In the genomic region with DNA sequence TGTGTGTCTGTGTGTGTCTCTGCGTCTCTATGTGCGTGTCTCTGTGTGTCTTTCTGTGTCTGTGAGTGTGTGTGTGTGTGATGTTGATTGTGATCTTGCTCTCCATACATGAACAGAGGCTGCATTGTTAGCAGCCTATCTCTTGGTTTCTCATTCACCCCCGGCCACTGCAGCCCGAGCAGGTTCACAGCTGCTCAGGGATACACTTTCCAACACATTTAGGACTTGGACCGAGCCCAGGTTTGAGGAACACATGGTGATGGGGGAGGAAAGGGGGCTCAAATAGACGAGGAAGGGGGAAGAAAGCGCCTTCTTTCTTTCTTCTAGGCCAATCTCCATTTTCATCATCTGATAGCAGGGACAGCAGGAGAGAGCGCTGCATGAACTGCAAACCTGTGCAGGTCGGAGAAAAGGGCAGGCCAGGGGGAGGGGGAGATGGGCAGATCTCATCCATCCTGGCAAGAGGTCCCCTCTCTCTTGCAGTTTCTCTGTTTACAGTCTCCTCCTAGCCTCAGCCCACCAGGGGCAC, we compare ENCODE assay signal across 9 mouse cellular contexts.
A peak's percentile ranks its signal among the peaks of the same experiment; 100 is the strongest.
DNase-seq lines count a peak whose midpoint lies in the region; ATAC-seq and TF ChIP-seq lines count a peak whose summit lies in the region.
"Had no signal": no experiment of that assay in that cellular context is flagged by ENCODE, and none has a peak within 500 bp of the region (broad histone marks: within the 10 kb centered on the region; RNA-seq: fewer than 3 reads in every experiment).

No protein-coding gene starts in this region.

- peak overlapping the region; percentile 30 for H3K4me2 ChIP-seq in embryonic facial prominence, embryonic 13.5 days
- H3K4me2 ChIP-seq in heart, postnatal 0 days (ENCODE audit: low read depth, low read length), result no peak overlapping the region
- H3K4me2 ChIP-seq in midbrain, embryonic 14.5 days (ENCODE audit: low read length), result no peak overlapping the region
- H3K4me2 ChIP-seq in kidney, embryonic 14.5 days (replicated peaks; ENCODE audit: low read depth, low read length), result no peak overlapping the region

- H3K36me3 ChIP-seq in embryonic facial prominence, embryonic 13.5 days, result no peaks in the 10 kb centered on the region
- H3K36me3 ChIP-seq in heart, postnatal 0 days (replicated peaks; ENCODE audit: control insufficient read depth, insufficient read depth, low read length), result no peaks in the 10 kb centered on the region
- H3K36me3 ChIP-seq in midbrain, embryonic 14.5 days (ENCODE audit: control insufficient read depth, insufficient read depth, low read length), result no peaks in the 10 kb centered on the region
- H3K36me3 ChIP-seq in kidney, embryonic 14.5 days (ENCODE audit: control insufficient read depth, insufficient read depth, low read length), result no peaks in the 10 kb centered on the region

- no peaks in the 10 kb centered on the region for H3K27me3 ChIP-seq in embryonic facial prominence, embryonic 13.5 days
- no peaks in the 10 kb centered on the region for H3K27me3 ChIP-seq in heart, postnatal 0 days (ENCODE audit: control insufficient read depth, insufficient read depth, low read length)
- H3K27me3 ChIP-seq in midbrain, embryonic 14.5 days (ENCODE audit: control insufficient read depth, insufficient read depth, low read length), result no peaks in the 10 kb centered on the region
- no peaks in the 10 kb centered on the region for H3K27me3 ChIP-seq in cerebellum, adult 2 months (ENCODE audit: control insufficient read depth, insufficient read depth, low read length)
- no peaks in the 10 kb centered on the region for H3K27me3 ChIP-seq in kidney, embryonic 14.5 days (ENCODE audit: control insufficient read depth, insufficient read depth, low read length)

- no peaks in the 10 kb centered on the region for H3K9me3 ChIP-seq in embryonic facial prominence, embryonic 13.5 days
- H3K9me3 ChIP-seq in heart, postnatal 0 days (replicated peaks; ENCODE audit: control insufficient read depth, low read length), result no peaks in the 10 kb centered on the region
- no peaks in the 10 kb centered on the region for H3K9me3 ChIP-seq in midbrain, embryonic 14.5 days (ENCODE audit: control insufficient read depth, low read length)
- no peaks in the 10 kb centered on the region for H3K9me3 ChIP-seq in kidney, embryonic 14.5 days (ENCODE audit: control insufficient read depth, low read length)

- peaks cover 86% of the 10 kb centered on the region for H3K4me1 ChIP-seq in embryonic facial prominence, embryonic 13.5 days
- H3K4me1 ChIP-seq in heart, postnatal 0 days (ENCODE audit: control insufficient read depth, insufficient read depth), result peaks cover 58% of the 10 kb centered on the region
- peaks cover 17% of the 10 kb centered on the region; the same call in 1 of the 2 replicates for H3K4me1 ChIP-seq in midbrain, embryonic 14.5 days (ENCODE audit: control insufficient read depth, insufficient read depth, low read length)
- H3K4me1 ChIP-seq in cerebellum, adult 2 months (ENCODE audit: control insufficient read depth, insufficient read depth, low read length), result peaks cover 7% of the 10 kb centered on the region; the same call in 1 of the 2 replicates
- H3K4me1 ChIP-seq in kidney, embryonic 14.5 days (ENCODE audit: control insufficient read depth, insufficient read depth, low read length), result peaks cover 42% of the 10 kb centered on the region

- no peak for DNase-seq in layer of hippocampus, adult 2 months (ENCODE audit: low spot score in 2 of 2)
- no peak for DNase-seq in layer of hippocampus, postnatal 25 days (ENCODE audit: extremely low spot score in 1 of 2, low spot score in 1 of 2)
- no peak for DNase-seq in heart, postnatal 0 days (ENCODE audit: low spot score)
- no peak for DNase-seq in midbrain, embryonic 14.5 days
- no peak for DNase-seq in right cerebral cortex, adult 18-20 months
- no peak for DNase-seq in cerebellum, adult 2 months
- DNase-seq: thymus, adult 18-20 months had no signal

- TF ChIP-seq POLR2A in cerebellum, adult 2 months (IDR thresholded peaks at IDR 0.05; ENCODE audit: borderline replicate concordance, insufficient read depth, low read length), result no peak

- WGBS in embryonic facial prominence, embryonic 13.5 days, result 38% methylated on average over 9 of the region's 9 CpGs
- WGBS in heart, postnatal 0 days, result 66% methylated on average over 9 of the region's 9 CpGs
- WGBS in midbrain, embryonic 14.5 days, result 57% methylated on average over 9 of the region's 9 CpGs
- 51% methylated on average over 9 of the region's 9 CpGs for WGBS in cerebellum, adult 2 months
- WGBS in kidney, embryonic 14.5 days, result 51% methylated on average over 9 of the region's 9 CpGs

- peak overlapping the region; percentile 58; the same call in 1 of the 2 replicates for H3K9ac ChIP-seq in embryonic facial prominence, embryonic 13.5 days
- H3K9ac ChIP-seq in heart, postnatal 0 days (replicated peaks; ENCODE audit: low read depth, low read length), result no peak overlapping the region
- no peak overlapping the region for H3K9ac ChIP-seq in midbrain, embryonic 14.5 days (replicated peaks; ENCODE audit: low read length)
- no peak overlapping the region for H3K9ac ChIP-seq in kidney, embryonic 14.5 days (ENCODE audit: low read depth, low read length)

- peak overlapping the region; percentile 32; the same call in 1 of the 2 replicates for H3K27ac ChIP-seq in layer of hippocampus, adult 2 months
- peak overlapping the region; percentile 96 for H3K27ac ChIP-seq in embryonic facial prominence, embryonic 13.5 days
- peak overlapping the region; percentile 40; the same call in 1 of the 2 replicates for H3K27ac ChIP-seq in heart, postnatal 0 days (ENCODE audit: low read depth)
- H3K27ac ChIP-seq in midbrain, embryonic 14.5 days (replicated peaks; ENCODE audit: low read depth, low read length), result peak overlapping the region; percentile 43; the same call in 1 of the 2 replicates
- no peak overlapping the region for H3K27ac ChIP-seq in cerebellum, adult 2 months (ENCODE audit: insufficient read depth, low read length)
- H3K27ac ChIP-seq in kidney, embryonic 14.5 days (ENCODE audit: low read depth, low read length), result no peak overlapping the region; the same call in 1 of the 2 replicates

- no peak overlapping the region for H3K4me3 ChIP-seq in layer of hippocampus, adult 2 months
- no peak overlapping the region for H3K4me3 ChIP-seq in embryonic facial prominence, embryonic 13.5 days
- H3K4me3 ChIP-seq in heart, postnatal 0 days (ENCODE audit: low read depth, low read length), result no peak overlapping the region
- H3K4me3 ChIP-seq in midbrain, embryonic 14.5 days (replicated peaks; ENCODE audit: low read depth, low read length), result no peak overlapping the region
- no peak overlapping the region for H3K4me3 ChIP-seq in cerebellum, adult 2 months (replicated peaks; ENCODE audit: insufficient read depth, low read depth, low read length)
- H3K4me3 ChIP-seq in kidney, embryonic 14.5 days (ENCODE audit: low read length), result no peak overlapping the region

- no peak for TF ChIP-seq EP300 in heart, postnatal 0 days (IDR thresholded peaks at IDR 0.05; ENCODE audit: low read depth)

- TF ChIP-seq CTCF in layer of hippocampus, adult 2 months (conservative IDR thresholded peaks at IDR 0.05), result no peak
- TF ChIP-seq CTCF in heart, postnatal 0 days (IDR thresholded peaks at IDR 0.05; ENCODE audit: low read depth), result peak; percentile 18; the same call in 1 of the 2 replicates
- TF ChIP-seq CTCF in cerebellum, adult 2 months (IDR thresholded peaks at IDR 0.05; ENCODE audit: borderline replicate concordance, insufficient read depth, low read depth, low read length), result no peak

- ATAC-seq in embryonic facial prominence, embryonic 13.5 days (ENCODE audit: insufficient number of reproducible peaks, insufficient read depth, low FRiP score, low TSS enrichment, low read depth), result no peak
- no peak for ATAC-seq in heart, postnatal 0 days (ENCODE audit: insufficient read depth, low read depth)
- ATAC-seq in midbrain, embryonic 14.5 days (ENCODE audit: low FRiP score, low TSS enrichment), result no peak
- ATAC-seq in kidney, embryonic 14.5 days (ENCODE audit: low FRiP score, low TSS enrichment), result no peak

Comparison
In these comparisons a context has a peak if more than half of its experiments do, and no peak if none do; other contexts are left out.
1. H3K27ac ChIP-seq: peak in layer of hippocampus, adult 2 months (single experiment), embryonic facial prominence, embryonic 13.5 days (single experiment), heart, postnatal 0 days (single experiment) and midbrain, embryonic 14.5 days (single experiment); none in cerebellum, adult 2 months (single experiment) and kidney, embryonic 14.5 days (single experiment).